ENCODE assay signal across 8 mouse cellular contexts in the genomic region with DNA sequence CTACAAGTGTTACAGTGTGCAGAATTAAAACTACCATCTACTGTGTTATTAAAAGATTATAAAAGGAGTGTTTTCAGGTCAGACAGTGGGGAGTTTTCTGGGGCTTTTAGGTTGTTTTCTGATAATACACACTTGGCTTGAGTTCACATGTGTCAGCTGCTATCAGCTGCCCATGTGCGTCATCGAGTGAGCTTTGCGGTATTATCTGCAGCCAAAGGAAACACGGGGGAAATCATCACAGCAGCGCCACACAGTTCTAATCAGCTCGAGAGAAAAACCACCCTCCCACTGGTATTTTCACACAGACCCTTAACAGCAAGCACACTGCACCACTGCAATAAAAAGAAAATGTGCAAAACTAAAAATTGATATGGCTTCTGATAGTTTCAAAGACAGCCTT. TPM values are rescaled to one million over a fixed set of nuclear protein-coding genes. Genes with fewer than 3 reads are reported as not detected.
DNase-seq lines count a peak whose midpoint lies in the region; ATAC-seq and TF ChIP-seq lines count a peak whose summit lies in the region.

No protein-coding gene starts in this region.

- peak; percentile 63; the same call in 1 of the 2 replicates for ATAC-seq in intestine, embryonic 15.5 days
- no peak for ATAC-seq in intestine, embryonic 16.5 days
- peak; percentile 87 for ATAC-seq in heart, embryonic 14.5 days (ENCODE audit: insufficient number of reproducible peaks, insufficient read depth, low FRiP score, low read depth)
- ATAC-seq in megakaryocyte progenitor cell, adult 5-6 weeks (replicated peaks; ENCODE audit: poor library complexity), result peak; percentile 82

- no peak overlapping the region for H3K9ac ChIP-seq in intestine, embryonic 15.5 days
- no peak overlapping the region for H3K9ac ChIP-seq in intestine, embryonic 16.5 days (ENCODE audit: low read depth, low read length)
- H3K9ac ChIP-seq in heart, embryonic 14.5 days (ENCODE audit: low read length), result no peak overlapping the region

- H3K27me3 ChIP-seq in intestine, embryonic 15.5 days (replicated peaks), result no peaks in the 10 kb centered on the region
- H3K27me3 ChIP-seq in intestine, embryonic 16.5 days (replicated peaks; ENCODE audit: control insufficient read depth, insufficient read depth, low read length), result no peaks in the 10 kb centered on the region
- H3K27me3 ChIP-seq in heart, embryonic 14.5 days (ENCODE audit: control insufficient read depth, insufficient read depth, low read length), result no peaks in the 10 kb centered on the region
- H3K27me3 ChIP-seq in thymus, adult 2 months (ENCODE audit: control insufficient read depth, insufficient read depth, low read length), result no peaks in the 10 kb centered on the region

- 68% methylated on average over 6 of the region's 6 CpGs for WGBS in intestine, embryonic 15.5 days
- 67% methylated on average over 6 of the region's 6 CpGs for WGBS in intestine, embryonic 16.5 days
- WGBS in heart, embryonic 14.5 days, result 2% methylated on average over 6 of the region's 6 CpGs
- whole genome bisulfite sequencing in thymus, adult 2 months, result 26% methylated on average over 6 of the region's 6 CpGs

- no peak overlapping the region for H3K27ac ChIP-seq in intestine, embryonic 15.5 days
- H3K27ac ChIP-seq in intestine, embryonic 16.5 days (ENCODE audit: low read length), result no peak overlapping the region
- H3K27ac ChIP-seq in heart, embryonic 14.5 days (replicated peaks in 1 of 2; ENCODE audit: control insufficient read depth in 1 of 2, insufficient read depth in 1 of 2, low read depth in 2 of 2, low read length in 2 of 2), result no peak overlapping the region; a peak in 1 of 4 replicates
- H3K27ac ChIP-seq in thymus, adult 2 months (ENCODE audit: control insufficient read depth, insufficient read depth, low read length), result no peak overlapping the region

- peak; percentile 52 for DNase-seq in T-cell, adult 2 months (ENCODE audit: low spot score)
- no peak for DNase-seq in left cerebral cortex, adult 18-20 months (ENCODE audit: low spot score in 2 of 2)
- no peak for DNase-seq in thymus, adult 2 months
- DNase-seq in gastrocnemius, adult 8-10 months (ENCODE audit: low spot score in 2 of 2), result no peak

- no peak overlapping the region for H3K4me3 ChIP-seq in intestine, embryonic 15.5 days (replicated peaks)
- H3K4me3 ChIP-seq in intestine, embryonic 16.5 days (ENCODE audit: low read length), result no peak overlapping the region
- no peak overlapping the region for H3K4me3 ChIP-seq in heart, embryonic 14.5 days (ENCODE audit: control insufficient read depth in 1 of 2, insufficient read depth in 1 of 2, low read depth in 1 of 2, low read length in 2 of 2)
- H3K4me3 ChIP-seq in thymus, adult 2 months (ENCODE audit: control insufficient read depth, insufficient read depth, low read length), result no peak overlapping the region

- H3K9me3 ChIP-seq in intestine, embryonic 15.5 days, result no peaks in the 10 kb centered on the region
- H3K9me3 ChIP-seq in intestine, embryonic 16.5 days (ENCODE audit: control insufficient read depth, low read length), result no peaks in the 10 kb centered on the region
- no peaks in the 10 kb centered on the region for H3K9me3 ChIP-seq in heart, embryonic 14.5 days (ENCODE audit: control insufficient read depth, low read length)

- TF ChIP-seq CTCF in thymus, adult 2 months (IDR thresholded peaks at IDR 0.05; ENCODE audit: borderline replicate concordance, control insufficient read depth, extremely low read depth, insufficient read depth, low read length, poor library complexity), result no peak

- no peaks in the 10 kb centered on the region for H3K36me3 ChIP-seq in intestine, embryonic 15.5 days
- no peaks in the 10 kb centered on the region for H3K36me3 ChIP-seq in intestine, embryonic 16.5 days (ENCODE audit: control insufficient read depth, insufficient read depth, low read length)
- no peaks in the 10 kb centered on the region for H3K36me3 ChIP-seq in heart, embryonic 14.5 days (ENCODE audit: control insufficient read depth, insufficient read depth, low read length)
- H3K36me3 ChIP-seq in thymus, adult 2 months (ENCODE audit: control insufficient read depth, insufficient read depth, low read length), result no peaks in the 10 kb centered on the region

- no peak overlapping the region for H3K4me2 ChIP-seq in intestine, embryonic 15.5 days (replicated peaks)
- no peak overlapping the region for H3K4me2 ChIP-seq in intestine, embryonic 16.5 days (ENCODE audit: low read depth, low read length)
- H3K4me2 ChIP-seq in heart, embryonic 14.5 days (ENCODE audit: low read length), result peak overlapping the region; percentile 40

- no peaks in the 10 kb centered on the region for H3K4me1 ChIP-seq in intestine, embryonic 15.5 days (replicated peaks)
- H3K4me1 ChIP-seq in intestine, embryonic 16.5 days (ENCODE audit: control insufficient read depth, insufficient read depth, low read length), result no peaks in the 10 kb centered on the region
- peaks cover 2 to 9% of the 10 kb centered on the region in 2 experiments; a peak in 3 of 4 replicates for H3K4me1 ChIP-seq in heart, embryonic 14.5 days (ENCODE audit: control insufficient read depth in 2 of 2, insufficient read depth in 2 of 2, low read length in 2 of 2)
- no peaks in the 10 kb centered on the region for H3K4me1 ChIP-seq in thymus, adult 2 months (replicated peaks; ENCODE audit: control insufficient read depth, insufficient read depth, low read length)

- no peak for TF ChIP-seq POLR2A in thymus, adult 2 months (IDR thresholded peaks at IDR 0.05; ENCODE audit: control insufficient read depth, extremely low read depth, insufficient read depth, low read length, poor library complexity)

RNA-seq across cellular contexts. Expression of a gene that starts 45.3 kb away (rescaled TPM):
- polyA plus RNA-seq in intestine, embryonic 15.5 days (2015; fragmentation: Nextera tagmentation; extraction: Ambion mirVana), result 5.6 and 7.3 TPM in 2 replicates
- 5.0 and 5.8 TPM in 2 replicates for polyA plus RNA-seq in intestine, embryonic 16.5 days (2015; fragmentation: Nextera tagmentation; extraction: Ambion mirVana)
- 3.5 and 4.4 TPM in 2 replicates for polyA plus RNA-seq in heart, embryonic 14.5 days (2014; fragmentation: Nextera tagmentation; extraction: Ambion mirVana)
- total RNA-seq in megakaryocyte progenitor cell, adult 5-6 weeks (2015), result 6.5 and 7.6 TPM in 2 replicates
- 4.3 and 4.8 TPM in 2 replicates for total RNA-seq in megakaryocyte progenitor cell, adult 5-6 weeks (2017)
- 100 to 1,000 TPM; 163 to 187 TPM for total RNA-seq in left cerebral cortex, adult 18-20 months (2021)
- 5.4 and 6.1 TPM in 2 replicates for polyA plus RNA-seq in thymus, adult 2 months (2012; rRNA removed)
- under 1 TPM; 0.39 to 0.94 (median 0.54) TPM for total RNA-seq in gastrocnemius, adult 8-10 months (2022)
